Mouse (Mus musculus): ENCODE data around the gene Ascc1. TPM values are rescaled to one million over a fixed set of nuclear protein-coding genes. Genes with fewer than 3 reads are reported as not detected.

Gene Ascc1
- polyA plus RNA-seq, 1 experiment: 99.2 TPM

GRCm38 (mm10) chr10:60042350-60042922, 39.8 kb downstream of the Ascc1 start:
- H3K27me3 ChIP-seq (ENCODE audit: control insufficient read depth, insufficient read depth, low read length): no peaks in the 10 kb centered on the region
- no peaks in the 10 kb centered on the region for H3K36me3 ChIP-seq (ENCODE audit: control insufficient read depth, insufficient read depth, low read length)
- no peak overlapping the region for H3K27ac ChIP-seq (ENCODE audit: control insufficient read depth, insufficient read depth, low read depth, low read length)
- TF ChIP-seq POLR2A (IDR thresholded peaks at IDR 0.05; ENCODE audit: control insufficient read depth, low read depth, low read length): no peak
- TF ChIP-seq CTCF (IDR thresholded peaks at IDR 0.05; ENCODE audit: control insufficient read depth, insufficient read depth, insufficient replicate concordance, low read depth, low read length): no peak
- H3K4me3 ChIP-seq (ENCODE audit: control insufficient read depth, low read depth, low read length): no peak overlapping the region
- H3K4me1 ChIP-seq (ENCODE audit: control insufficient read depth, insufficient read depth, low read length): no peaks in the 10 kb centered on the region

GRCm38 (mm10) chr10:60046696-60047095, 44.1 kb downstream of the Ascc1 start:
- Histone ChIP-seq H3K36me3 (ENCODE audit: control insufficient read depth, insufficient read depth, low read length) (no peaks in the 10 kb centered on the region), H3K4me3 (ENCODE audit: control insufficient read depth, low read depth, low read length) (no peak overlapping the region), H3K27ac (ENCODE audit: control insufficient read depth, insufficient read depth, low read depth, low read length) (no peak overlapping the region), H3K4me1 (ENCODE audit: control insufficient read depth, insufficient read depth, low read length) (no peaks in the 10 kb centered on the region), H3K27me3 (ENCODE audit: control insufficient read depth, insufficient read depth, low read length) (no peaks in the 10 kb centered on the region)
- TF ChIP-seq POLR2A (IDR thresholded peaks at IDR 0.05; ENCODE audit: control insufficient read depth, low read depth, low read length): no peak
- TF ChIP-seq CTCF (IDR thresholded peaks at IDR 0.05; ENCODE audit: control insufficient read depth, insufficient read depth, insufficient replicate concordance, low read depth, low read length): no peak

- TF ChIP-seq CTCF (IDR thresholded peaks at IDR 0.05; ENCODE audit: control insufficient read depth, insufficient read depth, insufficient replicate concordance, low read depth, low read length): no peak
- no peak for TF ChIP-seq POLR2A (IDR thresholded peaks at IDR 0.05; ENCODE audit: control insufficient read depth, low read depth, low read length)
- Histone ChIP-seq H3K27ac (ENCODE audit: control insufficient read depth, insufficient read depth, low read depth, low read length) (no peak overlapping the region), H3K4me3 (ENCODE audit: control insufficient read depth, low read depth, low read length) (no peak overlapping the region), H3K4me1 (ENCODE audit: control insufficient read depth, insufficient read depth, low read length) (no peaks in the 10 kb centered on the region), H3K27me3 (ENCODE audit: control insufficient read depth, insufficient read depth, low read length) (no peaks in the 10 kb centered on the region), H3K36me3 (ENCODE audit: control insufficient read depth, insufficient read depth, low read length) (no peaks in the 10 kb centered on the region)
Observed at GRCm38 (mm10) chr10:60050581-60050980, 48.0 kb downstream of the Ascc1 start.

- Histone ChIP-seq H3K4me1 (ENCODE audit: control insufficient read depth, insufficient read depth, low read length) (no peaks in the 10 kb centered on the region), H3K27me3 (ENCODE audit: control insufficient read depth, insufficient read depth, low read length) (no peaks in the 10 kb centered on the region), H3K27ac (ENCODE audit: control insufficient read depth, insufficient read depth, low read depth, low read length) (no peak overlapping the region), H3K36me3 (ENCODE audit: control insufficient read depth, insufficient read depth, low read length) (no peaks in the 10 kb centered on the region), H3K4me3 (ENCODE audit: control insufficient read depth, low read depth, low read length) (no peak overlapping the region)
- TF ChIP-seq CTCF (IDR thresholded peaks at IDR 0.05; ENCODE audit: control insufficient read depth, insufficient read depth, insufficient replicate concordance, low read depth, low read length): no peak
- no peak for TF ChIP-seq POLR2A (IDR thresholded peaks at IDR 0.05; ENCODE audit: control insufficient read depth, low read depth, low read length)
Observed at GRCm38 (mm10) chr10:60053073-60053472, 50.5 kb downstream of the Ascc1 start.

GRCm38 (mm10) chr10:60062173-60062572, 59.6 kb downstream of the Ascc1 start:
- no peak overlapping the region for H3K4me3 ChIP-seq (ENCODE audit: control insufficient read depth, low read depth, low read length)
- TF ChIP-seq POLR2A (IDR thresholded peaks at IDR 0.05; ENCODE audit: control insufficient read depth, low read depth, low read length) (no peak), CTCF (IDR thresholded peaks at IDR 0.05; ENCODE audit: control insufficient read depth, insufficient read depth, insufficient replicate concordance, low read depth, low read length) (no peak)
- H3K4me1 ChIP-seq (ENCODE audit: control insufficient read depth, insufficient read depth, low read length): no peaks in the 10 kb centered on the region
- no peak overlapping the region for H3K27ac ChIP-seq (ENCODE audit: control insufficient read depth, insufficient read depth, low read depth, low read length)
- H3K27me3 ChIP-seq (ENCODE audit: control insufficient read depth, insufficient read depth, low read length): no peaks in the 10 kb centered on the region
- no peaks in the 10 kb centered on the region for H3K36me3 ChIP-seq (ENCODE audit: control insufficient read depth, insufficient read depth, low read length)

GRCm38 (mm10) chr10:60062931-60063330, 60.3 kb downstream of the Ascc1 start:
- Histone ChIP-seq H3K4me3 (ENCODE audit: control insufficient read depth, low read depth, low read length) (no peak overlapping the region), H3K27me3 (ENCODE audit: control insufficient read depth, insufficient read depth, low read length) (no peaks in the 10 kb centered on the region), H3K36me3 (ENCODE audit: control insufficient read depth, insufficient read depth, low read length) (no peaks in the 10 kb centered on the region), H3K27ac (ENCODE audit: control insufficient read depth, insufficient read depth, low read depth, low read length) (no peak overlapping the region), H3K4me1 (ENCODE audit: control insufficient read depth, insufficient read depth, low read length) (no peaks in the 10 kb centered on the region)
- TF ChIP-seq POLR2A (IDR thresholded peaks at IDR 0.05; ENCODE audit: control insufficient read depth, low read depth, low read length) (no peak), CTCF (IDR thresholded peaks at IDR 0.05; ENCODE audit: control insufficient read depth, insufficient read depth, insufficient replicate concordance, low read depth, low read length) (no peak)

- H3K36me3 ChIP-seq (ENCODE audit: control insufficient read depth, insufficient read depth, low read length): no peaks in the 10 kb centered on the region
- TF ChIP-seq CTCF (IDR thresholded peaks at IDR 0.05; ENCODE audit: control insufficient read depth, insufficient read depth, insufficient replicate concordance, low read depth, low read length) (peak; percentile 38; the same call in 1 of the 2 replicates), POLR2A (IDR thresholded peaks at IDR 0.05; ENCODE audit: control insufficient read depth, low read depth, low read length) (no peak)
- H3K4me1 ChIP-seq (ENCODE audit: control insufficient read depth, insufficient read depth, low read length): no peaks in the 10 kb centered on the region
- no peak overlapping the region for H3K4me3 ChIP-seq (ENCODE audit: control insufficient read depth, low read depth, low read length)
- H3K27me3 ChIP-seq (ENCODE audit: control insufficient read depth, insufficient read depth, low read length): no peaks in the 10 kb centered on the region
- H3K27ac ChIP-seq (ENCODE audit: control insufficient read depth, insufficient read depth, low read depth, low read length): no peak overlapping the region
Observed at GRCm38 (mm10) chr10:60066524-60066923, 63.9 kb downstream of the Ascc1 start.

All from testis, adult 2 months (tissue).